Mouse (Mus musculus) liver, postnatal 0 days (tissue): Measurements from ENCODE around the gene Mras. TPM values are rescaled to one million over a fixed set of nuclear protein-coding genes. Genes with fewer than 3 reads are reported as not detected.

Experiments
- ATAC-seq: fragments of 200-750 bp; cut with Nextera tagmentation; 2 replicates; pipeline ENCODE4 v1.8.0; 2017; ENCODE audit warnings: mild to moderate bottlenecking, moderate library complexity
- DNase-seq: peaks from one replicate; pipeline ENCODE4 v3.0.0-alpha.2; 2016
- H3K27ac ChIP-seq: fragments of 300-500 bp; sonication (generic); 2 replicates; pipeline ENCODE4 v1.5.1; 2014; ENCODE audit warnings: antibody characterized with exemption, moderate library complexity, mild to moderate bottlenecking, low read depth
- H3K27me3 ChIP-seq: fragments of 300-500 bp; sonication (generic); 2 replicates; pipeline ENCODE4 v1.6.1; 2014; ENCODE audit warnings: low read length, control low read depth, mixed read lengths; ENCODE audit not compliant: insufficient read depth
- H3K36me3 ChIP-seq: fragments of 300-500 bp; sonication (generic); replicated peaks from 2 replicates; pipeline ENCODE4 v1.6.1; 2014; ENCODE audit warnings: mild to moderate bottlenecking, control low read depth, low read length, moderate library complexity, mixed read lengths; ENCODE audit not compliant: insufficient read depth
- H3K4me1 ChIP-seq: fragments of 300-500 bp; sonication (generic); 2 replicates; pipeline ENCODE4 v1.6.1; 2014; ENCODE audit warnings: antibody characterized with exemption, mild to moderate bottlenecking, control low read depth; ENCODE audit not compliant: insufficient read depth
- H3K4me2 ChIP-seq: fragments of 300-500 bp; sonication (generic); 2 replicates; pipeline ENCODE4 v1.6.1; 2014; ENCODE audit warnings: low read depth, mild to moderate bottlenecking, low read length, moderate library complexity, mixed read lengths
- H3K4me3 ChIP-seq: fragments of 300-500 bp; sonication (generic); 2 replicates; pipeline ENCODE4 v1.5.1; 2014; ENCODE audit warnings: low read depth, low read length
- H3K9ac ChIP-seq: fragments of 300-500 bp; sonication (generic); replicated peaks from 2 replicates; pipeline ENCODE4 v1.6.1; 2014; ENCODE audit warnings: mild to moderate bottlenecking, moderate library complexity
- H3K9me3 ChIP-seq: fragments of 300-500 bp; sonication (generic); 2 replicates; pipeline ENCODE4 v1.6.1; 2016; ENCODE audit warnings: mild to moderate bottlenecking, control low read depth, low read length, mixed read lengths
- CTCF ChIP-seq: sonication (generic); IDR thresholded peaks from 2 replicates; pipeline ENCODE4 v1.5.1; 2016; ENCODE audit warnings: antibody characterized with exemption, low read depth
- EP300 ChIP-seq: IDR thresholded peaks from 2 replicates; pipeline ENCODE4 v1.6.1; 2016; ENCODE audit warnings: antibody characterized with exemption, low read depth, mild to moderate bottlenecking
- WGBS: fragments of 180-500 bp; shearing (Covaris S2); extraction: QIAGEN DNeasy Blood & Tissue Kit; methylation state at CpG from one replicate; pipeline ENCODE4 v1.1.7; 2014; ENCODE audit not compliant: insufficient replicate concordance; 5-methylcytosine and 5-hydroxymethylcytosine counted together
- polyA plus RNA-seq: library from polyadenylated mRNA; unstranded; fragments of >200 nt; fragmentation: Nextera tagmentation; extraction: Ambion mirVana; gene quantifications from 2 replicates; pipeline ENCODE4 v1.2.1, GENCODE M21; 2015

Mras gene
- polyA plus RNA-seq, 1 experiment from 2014 or later = 1.0 TPM

- no peak for DNase-seq
- TF ChIP-seq CTCF (no peak), EP300 (no peak)
- WGBS = 86% methylated on average over 8 of the region's 8 CpGs
- Histone ChIP-seq H3K27me3 (no peaks in the 10 kb centered on the region), H3K9me3 (no peaks in the 10 kb centered on the region), H3K4me1 (peaks cover 7% of the 10 kb centered on the region), H3K27ac (no peak overlapping the region), H3K36me3 (no peaks in the 10 kb centered on the region), H3K9ac (no peak overlapping the region), H3K4me2 (no peak overlapping the region), H3K4me3 (no peak overlapping the region)
- no peak for ATAC-seq
These were observed 44.0 kb downstream of the Mras start for GRCm38 (mm10) chr9:99393146-99393545.

DNA sequence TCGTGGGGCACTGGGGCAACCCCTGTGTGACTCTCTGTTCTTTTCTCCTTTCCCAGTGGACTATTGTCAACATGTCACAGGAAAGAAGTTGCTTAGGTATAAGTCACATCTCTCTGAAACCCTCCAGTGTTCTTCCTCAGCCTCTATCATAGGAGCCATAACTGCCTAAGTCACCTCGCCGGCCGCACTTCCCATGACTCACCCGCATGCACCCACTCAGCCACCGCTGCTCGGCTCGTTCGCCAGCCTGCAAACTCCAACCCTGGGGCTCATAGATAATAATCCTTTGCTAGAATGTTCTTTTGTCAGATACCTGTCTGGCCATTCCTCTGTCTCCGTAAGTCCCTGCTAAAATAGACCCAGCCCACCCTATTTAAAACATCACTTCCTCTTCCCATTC, 45.6 kb downstream of the Mras start:
- no peak overlapping the region for H3K27ac ChIP-seq

DNA sequence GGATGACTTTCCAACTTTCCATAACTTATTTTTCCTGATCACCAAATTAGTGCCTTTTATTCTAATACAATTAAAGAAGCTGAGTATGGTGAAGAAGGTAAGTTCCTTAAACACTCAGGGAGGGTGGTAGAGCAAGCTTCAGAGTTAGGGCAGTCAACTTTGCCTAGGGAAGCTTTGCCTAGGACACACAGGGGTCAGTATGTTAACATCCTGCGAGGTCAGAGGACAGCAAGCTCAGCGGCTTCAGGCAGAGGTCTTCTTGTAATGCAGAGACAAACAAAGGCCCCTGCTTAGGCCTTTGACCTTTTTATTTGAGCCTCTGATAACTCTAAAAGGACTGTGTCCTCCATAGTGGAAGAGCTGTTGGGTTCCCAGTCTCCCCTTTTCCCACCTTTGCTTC, 46.5 kb downstream of the Mras start:
- Histone ChIP-seq H3K9me3 (no peaks in the 10 kb centered on the region), H3K9ac (no peak overlapping the region), H3K27me3 (no peaks in the 10 kb centered on the region), H3K36me3 (no peaks in the 10 kb centered on the region), H3K4me3 (no peak overlapping the region), H3K4me1 (peaks cover 7% of the 10 kb centered on the region), H3K4me2 (no peak overlapping the region), H3K27ac (no peak overlapping the region)
- TF ChIP-seq EP300 (no peak), CTCF (no peak)
- ATAC-seq (no peak), DNase-seq (no peak)
- 37% methylated on average over 2 of the region's 2 CpGs for WGBS

More for the DNA sequence above, 45.6 kb downstream of the Mras start:
- H3K4me1 ChIP-seq = peaks cover 7% of the 10 kb centered on the region
- no peak overlapping the region for H3K4me2 ChIP-seq
- no peak for TF ChIP-seq CTCF
- no peak for TF ChIP-seq EP300
- no peaks in the 10 kb centered on the region for H3K9me3 ChIP-seq
- ATAC-seq (no peak), DNase-seq (no peak)
- H3K4me3 ChIP-seq = no peak overlapping the region
- H3K27me3 ChIP-seq = no peaks in the 10 kb centered on the region
- 83% methylated on average over 10 of the region's 10 CpGs for WGBS
- no peak overlapping the region for H3K9ac ChIP-seq
- H3K36me3 ChIP-seq = no peaks in the 10 kb centered on the region

- TF ChIP-seq EP300 (no peak), CTCF (no peak)
- ATAC-seq (peak; percentile 45; the same call in 1 of the 2 replicates), DNase-seq (no peak)
- Histone ChIP-seq H3K27ac (no peak overlapping the region), H3K9me3 (no peaks in the 10 kb centered on the region), H3K4me1 (peaks cover 7% of the 10 kb centered on the region), H3K27me3 (no peaks in the 10 kb centered on the region), H3K36me3 (no peaks in the 10 kb centered on the region), H3K4me3 (no peak overlapping the region), H3K4me2 (no peak overlapping the region), H3K9ac (no peak overlapping the region)
- 52% methylated on average over 5 of the region's 5 CpGs for WGBS
These were observed 47.0 kb downstream of the Mras start for GRCm38 (mm10) chr9:99390201-99390600.

DNA sequence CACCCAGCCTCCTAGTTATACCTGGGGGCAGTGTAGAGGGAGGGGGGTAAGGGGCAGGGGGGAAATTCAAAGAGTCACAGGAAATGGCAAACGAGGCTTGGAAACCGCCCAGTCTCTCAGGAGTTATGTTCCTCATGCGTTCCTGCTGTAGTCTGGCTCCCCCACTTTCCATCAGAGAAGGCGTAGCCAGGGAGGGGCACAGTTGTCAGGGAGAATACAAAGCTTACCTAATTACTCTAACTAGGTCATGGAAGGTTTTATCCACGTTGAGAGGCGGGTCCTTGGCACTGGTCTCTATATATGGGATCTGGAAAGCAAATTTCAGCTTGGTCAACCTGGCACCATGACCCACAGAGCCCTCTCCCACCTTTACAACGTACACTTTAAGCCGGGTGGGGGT, 47.7 kb downstream of the Mras start:
- no peaks in the 10 kb centered on the region for H3K36me3 ChIP-seq
- no peaks in the 10 kb centered on the region for H3K27me3 ChIP-seq
- DNase-seq (no peak), ATAC-seq (no peak)
- no peak overlapping the region for H3K4me3 ChIP-seq
- H3K4me1 ChIP-seq = peaks cover 7% of the 10 kb centered on the region
- no peak overlapping the region for H3K4me2 ChIP-seq
- no peaks in the 10 kb centered on the region for H3K9me3 ChIP-seq
- H3K27ac ChIP-seq = no peak overlapping the region
- H3K9ac ChIP-seq = no peak overlapping the region
- no peak for TF ChIP-seq CTCF
- TF ChIP-seq EP300 = no peak
- 65% methylated on average over 8 of the region's 8 CpGs for WGBS

- Histone ChIP-seq H3K9me3 (no peaks in the 10 kb centered on the region), H3K36me3 (no peaks in the 10 kb centered on the region), H3K4me1 (peaks cover 7% of the 10 kb centered on the region), H3K9ac (no peak overlapping the region), H3K27me3 (no peaks in the 10 kb centered on the region), H3K27ac (no peak overlapping the region), H3K4me2 (no peak overlapping the region), H3K4me3 (no peak overlapping the region)
- ATAC-seq (no peak), DNase-seq (no peak)
- 80% methylated on average over 9 of the region's 9 CpGs for WGBS
- no peak for TF ChIP-seq EP300
These were observed 48.3 kb downstream of the Mras start for GRCm38 (mm10) chr9:99388856-99389255.

GRCm38 (mm10) chr9:99388078-99388477, 49.1 kb downstream of the Mras start:
- 71% methylated on average over 5 of the region's 5 CpGs for WGBS
- Histone ChIP-seq H3K27me3 (no peaks in the 10 kb centered on the region), H3K4me3 (no peak overlapping the region), H3K36me3 (no peaks in the 10 kb centered on the region), H3K4me1 (peaks cover 7% of the 10 kb centered on the region), H3K9me3 (no peaks in the 10 kb centered on the region), H3K27ac (no peak overlapping the region), H3K9ac (no peak overlapping the region), H3K4me2 (no peak overlapping the region)
- ATAC-seq (no peak), DNase-seq (no peak)
- no peak for TF ChIP-seq EP300
- TF ChIP-seq CTCF = no peak
